Mouse (Mus musculus) CD4-positive helper T cell, adult 2 months (primary cell): Measurements from ENCODE around the gene Hdc.
A peak's percentile ranks its signal among the peaks of the same experiment; 100 is the strongest.
"Not testable (repeated sequence)": the region's sequence is repeated elsewhere in the genome, so short reads cannot be mapped to it uniquely, and the experiment has no call there.

Experiments used
- DNase-seq: peaks from one replicate; pipeline ENCODE4 v3.0.0-alpha.2; 2012; ENCODE audit warnings: low read depth, missing footprints, low spot score

Hdc gene

DNA sequence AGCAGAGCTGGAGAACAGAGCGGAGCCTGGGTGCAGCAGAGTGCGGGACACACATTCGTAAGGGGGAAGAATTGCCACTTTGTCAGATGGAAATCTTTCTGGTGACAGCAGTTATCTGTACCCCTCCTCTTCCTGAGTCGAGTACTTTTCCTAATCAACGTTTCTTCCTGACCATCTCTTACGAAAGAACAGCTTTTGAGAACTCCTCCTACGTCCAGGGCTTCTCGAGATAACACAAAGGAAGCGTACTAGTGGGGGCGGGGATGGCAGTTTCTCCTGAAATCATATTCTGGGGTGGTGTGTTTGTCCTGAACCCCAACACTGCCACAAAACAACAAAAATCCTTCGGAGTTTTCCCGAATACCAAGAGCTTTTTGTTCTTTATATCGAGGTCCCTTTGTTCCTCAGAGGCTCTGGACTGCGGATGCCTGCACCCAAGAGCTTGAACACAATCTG, at the start of gene Hdc:
Gene Hdc (minus strand): TSS at position 51 of the 456 bp plus-strand sequence.
- no peak for DNase-seq

DNA sequence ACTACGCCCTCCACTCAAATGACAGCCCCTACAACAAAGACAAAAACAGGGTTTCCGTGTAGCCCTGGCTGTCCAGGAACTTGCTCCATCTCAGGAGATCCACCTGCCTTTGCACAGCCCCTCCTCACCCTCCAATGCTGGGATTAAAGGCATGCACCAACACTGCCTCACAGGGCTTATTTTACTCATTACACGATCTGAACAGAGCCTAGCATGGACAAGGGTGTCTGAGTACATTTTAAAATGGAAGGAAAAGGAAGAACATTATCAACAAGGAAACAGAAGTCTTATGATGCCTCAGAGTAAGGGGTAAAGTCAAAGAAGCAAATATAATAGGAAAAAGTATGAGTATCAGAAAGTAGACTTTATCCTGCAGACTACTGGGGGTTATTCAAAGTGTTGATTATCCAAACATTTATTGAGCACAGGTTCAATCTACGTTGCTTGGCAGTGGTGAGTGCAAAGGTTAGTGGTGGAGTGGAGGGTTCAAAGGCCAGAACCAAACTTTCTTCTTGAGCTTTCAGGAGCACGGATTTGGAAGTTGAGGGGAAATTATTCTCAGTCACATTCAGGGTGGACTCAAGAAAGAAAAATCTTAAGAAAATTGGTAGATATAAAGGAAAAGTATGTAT, 49.6 kb upstream of the Hdc start:
- DNase-seq = no peak

DNA sequence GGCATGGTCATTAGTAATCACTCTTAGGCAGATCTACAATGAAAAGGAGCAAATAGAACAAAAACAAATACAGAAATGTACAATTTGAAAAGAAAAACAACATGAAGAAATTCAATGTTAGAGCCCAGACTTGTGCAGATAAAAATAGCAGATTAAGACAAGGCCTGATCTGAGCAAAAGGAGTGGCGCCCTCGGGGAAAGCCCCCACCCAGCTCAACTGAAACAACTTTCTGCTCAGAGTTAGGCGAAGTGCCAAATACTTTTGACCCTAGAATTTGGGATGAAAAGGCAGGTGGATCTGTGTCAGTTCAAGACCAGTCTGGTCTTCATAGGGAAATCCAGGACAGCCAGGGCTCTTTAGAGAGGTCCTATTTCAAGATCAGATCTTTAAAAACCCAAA, 46.9 kb upstream of the Hdc start:
- peak; percentile 32 for DNase-seq

DNA sequence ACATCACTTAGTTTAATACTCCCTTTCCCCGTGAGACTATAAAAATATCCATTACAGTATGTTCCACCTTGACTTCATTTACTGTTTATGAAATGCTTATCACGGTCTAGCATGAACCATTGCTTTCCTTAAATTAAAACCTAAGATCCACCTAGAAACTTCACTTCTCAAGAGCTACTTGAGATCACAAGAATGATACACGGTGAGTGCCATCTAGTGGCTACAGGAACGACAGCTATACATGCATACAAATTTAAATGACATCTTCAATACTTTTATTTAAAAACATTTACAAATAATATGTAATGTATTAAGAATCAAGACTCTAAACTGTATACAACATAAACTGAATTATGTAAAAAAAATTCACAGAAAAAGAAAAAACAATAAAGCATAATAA, 44.4 kb upstream of the Hdc start:
- peak; percentile 75 for DNase-seq

DNA sequence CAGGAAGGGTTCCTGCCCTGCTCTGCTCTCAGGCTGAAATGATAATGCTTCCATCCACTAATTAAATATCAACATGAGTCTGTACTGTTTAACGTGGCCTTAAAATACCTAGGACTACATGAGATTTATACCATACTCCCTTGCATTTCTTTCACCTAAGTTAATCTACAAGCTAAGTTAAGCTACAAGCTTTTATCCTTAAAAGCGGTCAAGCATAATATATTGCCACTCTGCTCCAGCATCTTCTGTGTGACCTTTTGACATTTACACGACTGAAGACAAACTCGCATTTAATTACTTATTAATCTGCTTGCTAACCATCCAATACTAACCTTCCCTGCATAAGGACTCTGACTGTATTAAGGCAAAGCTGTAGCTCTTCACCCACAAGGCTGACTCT, 33.8 kb upstream of the Hdc start:
- no peak for DNase-seq

DNA sequence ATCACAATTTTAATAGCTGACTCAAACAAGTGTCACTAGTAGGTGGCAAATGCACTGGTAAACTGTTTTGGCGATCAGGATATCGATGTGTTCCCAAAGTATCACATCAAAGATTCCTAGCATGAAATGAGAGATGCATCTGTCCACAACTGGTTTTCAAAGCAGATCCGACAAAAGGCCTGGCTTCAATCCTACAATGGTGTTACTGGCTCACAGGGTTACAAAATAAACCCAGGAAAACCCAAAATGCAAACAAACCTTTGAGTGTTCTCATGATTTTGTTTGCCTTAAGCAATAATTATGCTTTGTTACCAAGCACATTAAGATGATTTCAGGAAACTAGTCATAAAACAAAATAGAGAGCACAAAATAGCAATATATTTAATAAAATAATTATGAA, 28.7 kb upstream of the Hdc start:
- DNase-seq = no peak

DNA sequence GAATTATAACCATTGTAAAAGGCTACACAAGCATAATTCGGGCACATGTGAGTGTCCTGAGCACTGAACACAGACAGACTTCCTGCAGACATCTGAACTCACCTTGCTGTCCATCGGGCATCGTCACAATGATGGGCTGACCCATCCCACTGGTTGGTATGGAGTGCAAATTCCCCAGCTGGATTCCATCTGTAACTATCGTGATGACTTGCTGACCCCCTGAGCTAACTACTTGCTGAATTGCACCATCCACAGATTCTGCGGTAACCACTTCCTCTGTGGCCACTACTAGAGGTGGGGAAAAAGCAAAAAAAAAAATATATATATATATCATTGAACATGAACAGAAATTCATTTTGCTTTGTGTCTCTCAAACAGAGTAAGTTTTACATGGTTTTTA, 27.4 kb upstream of the Hdc start:
- no peak for DNase-seq

DNA sequence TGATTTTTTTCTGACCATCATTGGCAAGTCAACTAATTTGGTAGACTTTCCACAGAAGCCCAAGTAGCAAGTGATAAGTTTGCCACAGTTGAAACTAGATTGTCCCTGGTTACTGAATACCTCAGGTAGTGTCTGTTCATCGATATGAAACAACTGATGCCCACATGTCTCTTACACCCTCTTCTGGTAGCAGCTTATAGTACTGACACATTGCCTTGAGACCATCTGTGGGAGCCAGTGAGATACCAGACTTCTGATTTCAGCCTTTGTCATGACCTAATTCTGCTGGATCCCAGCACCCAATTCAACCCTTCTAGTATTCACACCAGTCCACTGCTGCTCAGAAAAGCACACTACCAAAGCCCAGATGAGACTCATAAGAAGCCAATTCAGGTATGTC, 25.7 kb upstream of the Hdc start:
- no peak for DNase-seq

DNA sequence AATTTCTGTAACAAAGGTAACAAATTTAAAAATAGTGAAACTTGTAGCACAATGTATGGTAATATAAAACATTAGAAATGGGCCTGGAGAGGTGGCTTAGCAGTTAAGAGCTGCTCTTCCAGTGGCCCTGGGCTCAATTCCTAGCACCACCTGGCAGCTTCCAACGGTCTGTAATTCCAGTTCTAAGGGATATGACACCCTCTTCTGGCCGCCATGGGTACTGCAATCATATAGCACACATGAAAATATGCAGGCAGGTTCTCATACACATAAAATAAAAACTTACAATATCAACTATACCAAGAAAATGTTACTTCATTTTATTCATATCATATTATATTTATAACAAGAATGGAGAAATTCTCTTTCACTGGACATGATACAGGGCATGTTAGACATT, 21.2 kb upstream of the Hdc start:
- no peak for DNase-seq

DNA sequence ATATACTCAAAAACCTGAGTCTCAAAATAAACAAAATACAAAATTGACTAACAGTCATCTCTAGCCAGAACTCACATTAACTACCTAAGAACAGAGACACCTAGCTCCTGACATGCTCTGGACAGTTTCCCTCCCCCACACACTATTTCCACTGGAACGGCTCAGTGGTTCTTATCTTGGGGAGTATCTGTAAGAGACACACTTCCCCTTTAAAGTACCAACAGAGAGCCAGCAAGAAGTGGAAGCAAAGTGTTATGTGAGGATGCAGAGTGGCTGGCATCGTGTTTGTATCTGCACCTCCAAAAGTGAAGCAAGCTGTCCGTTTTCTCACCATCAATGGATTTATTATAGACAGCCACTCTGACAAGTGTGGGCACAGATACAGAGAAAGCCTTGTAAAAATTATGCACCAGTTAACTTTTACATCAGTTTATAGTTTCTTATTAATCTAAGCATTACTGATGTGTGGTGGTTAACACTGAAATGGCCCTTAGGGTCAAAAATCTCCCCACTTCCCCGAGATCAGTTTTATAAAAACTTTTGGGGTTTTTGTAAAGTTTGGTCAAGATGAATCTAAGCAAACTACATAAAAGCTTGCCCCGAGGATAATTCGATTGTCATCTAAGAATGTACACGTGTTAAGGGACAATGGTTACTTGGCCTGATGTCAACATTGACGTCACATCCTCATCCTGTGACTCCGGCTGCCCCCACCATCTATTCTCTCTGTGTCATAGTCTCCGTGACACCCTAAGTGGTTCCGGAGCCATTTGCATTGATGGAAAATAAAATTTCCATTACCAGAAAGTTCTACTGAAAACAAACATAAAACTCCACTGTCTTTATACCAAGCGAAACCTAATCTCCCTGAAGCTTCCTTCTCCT, 17.1 kb upstream of the Hdc start:
- DNase-seq = peak; percentile 91

DNA sequence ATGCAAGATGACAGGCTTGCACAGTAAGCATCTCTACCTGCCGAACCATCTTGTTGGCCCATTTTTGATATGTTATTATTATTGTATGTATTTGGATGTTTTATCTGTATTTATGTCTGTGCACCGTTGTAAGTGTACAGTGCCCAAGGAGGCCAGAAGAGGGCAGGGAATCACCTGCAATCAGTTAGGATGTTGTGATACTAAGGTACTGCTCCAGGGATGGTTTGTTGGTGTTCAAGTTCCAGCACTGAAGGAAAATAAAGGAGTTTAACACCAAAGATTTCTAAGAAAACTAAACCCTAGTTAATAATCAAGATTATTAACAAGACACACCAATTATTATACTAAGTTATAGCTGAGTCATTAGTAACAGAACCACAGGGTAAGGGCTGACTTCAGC, 14.1 kb upstream of the Hdc start:
- DNase-seq = no peak

DNA sequence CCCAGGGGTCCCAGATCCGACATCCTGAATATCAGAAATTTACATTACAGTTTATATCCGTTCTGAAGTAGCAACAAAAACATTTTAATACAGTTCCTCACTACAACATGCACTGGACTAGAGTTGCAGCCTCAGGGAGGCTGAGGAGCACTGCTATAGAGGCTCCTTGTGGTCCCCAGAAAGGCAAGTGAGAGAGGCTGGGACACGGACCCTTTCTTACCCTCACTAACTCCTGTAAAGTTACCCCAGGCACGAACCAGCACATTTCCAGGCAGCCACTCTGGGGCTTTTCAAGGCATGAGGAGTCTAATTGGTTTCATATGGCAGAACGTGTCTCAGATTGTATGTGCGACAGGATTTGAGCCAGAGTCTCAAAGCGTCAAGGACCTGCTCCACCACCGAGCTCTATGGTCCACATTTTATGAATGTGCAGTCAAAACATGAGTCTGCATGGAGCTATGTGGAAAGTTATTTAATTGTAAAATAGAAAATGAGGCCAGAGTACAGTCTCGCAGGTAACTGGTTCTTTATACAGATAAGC, 9.4 kb upstream of the Hdc start:
- DNase-seq = no peak

DNA sequence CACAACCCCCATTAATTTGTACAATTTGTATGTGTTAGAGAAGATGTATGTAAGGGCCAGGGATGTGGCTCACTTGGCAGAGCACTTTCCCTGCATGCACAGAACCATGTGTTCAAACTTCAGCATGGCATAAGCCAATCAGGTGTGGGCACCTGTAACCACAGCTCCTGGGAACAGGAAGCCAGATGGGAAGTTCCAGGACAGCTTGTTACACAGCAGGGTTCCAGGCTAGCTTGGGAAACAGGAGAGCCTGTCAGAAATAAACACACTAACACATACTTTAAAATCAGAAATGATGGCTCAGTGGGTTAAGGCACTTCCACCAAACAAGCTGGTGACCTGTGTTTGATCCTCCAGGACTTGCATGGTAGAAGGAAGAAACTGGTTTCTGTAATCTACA, 4.0 kb upstream of the Hdc start:
- DNase-seq = no peak

DNA sequence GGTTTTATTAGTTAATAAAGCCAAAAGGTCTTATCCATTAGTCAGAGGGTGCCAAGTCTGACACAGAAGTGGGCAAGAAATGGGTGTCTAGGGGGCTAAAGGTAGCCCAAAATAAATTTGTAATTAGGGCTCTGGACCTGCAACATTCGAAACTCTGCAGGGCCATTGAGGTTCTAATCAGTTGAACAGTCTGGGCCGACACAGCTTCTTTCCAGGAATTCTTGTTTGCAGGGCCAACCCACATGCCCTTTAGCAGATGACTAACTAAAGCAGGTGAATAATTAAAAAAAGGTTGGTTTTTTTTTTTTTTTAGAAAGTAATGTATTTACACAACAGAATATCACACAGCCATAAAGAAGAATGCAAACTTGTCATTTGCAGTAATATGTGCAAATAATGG, 3.4 kb upstream of the Hdc start:
- DNase-seq = no peak

DNA sequence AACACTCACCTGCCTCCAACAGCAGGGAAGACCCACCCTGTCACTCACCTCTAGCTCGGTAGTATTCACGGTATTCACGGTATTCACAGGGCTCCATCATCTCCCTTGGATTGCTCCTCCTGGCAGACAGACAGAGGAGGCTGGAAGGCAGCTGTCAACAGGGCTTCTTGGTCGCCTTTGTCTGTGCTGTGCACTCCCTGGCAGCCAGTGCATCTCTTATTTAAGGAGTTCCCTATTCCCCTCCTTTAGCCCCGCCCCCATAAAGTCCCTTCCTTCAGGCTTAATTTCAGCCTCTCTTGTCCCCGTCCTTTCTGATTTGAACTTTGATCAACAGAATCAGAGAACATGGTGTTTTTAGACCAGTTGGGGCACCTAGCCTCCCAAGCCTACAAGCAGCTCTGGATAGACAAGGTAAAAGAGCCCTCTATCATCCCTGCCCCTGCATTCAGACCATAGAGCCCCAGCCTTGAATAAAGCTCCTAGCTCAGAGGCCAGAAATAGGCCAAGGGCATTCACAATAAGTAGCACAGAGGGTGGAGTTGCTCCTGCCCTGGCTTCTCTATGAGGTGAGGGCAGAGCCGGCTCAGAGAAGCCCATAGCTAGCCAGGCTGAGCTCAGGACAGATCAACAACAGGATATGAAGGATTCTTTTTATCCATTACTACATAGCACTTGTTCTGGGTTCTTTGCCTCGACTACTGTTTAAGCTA, 474 bp downstream of the Hdc start:
- DNase-seq = no peak

DNA sequence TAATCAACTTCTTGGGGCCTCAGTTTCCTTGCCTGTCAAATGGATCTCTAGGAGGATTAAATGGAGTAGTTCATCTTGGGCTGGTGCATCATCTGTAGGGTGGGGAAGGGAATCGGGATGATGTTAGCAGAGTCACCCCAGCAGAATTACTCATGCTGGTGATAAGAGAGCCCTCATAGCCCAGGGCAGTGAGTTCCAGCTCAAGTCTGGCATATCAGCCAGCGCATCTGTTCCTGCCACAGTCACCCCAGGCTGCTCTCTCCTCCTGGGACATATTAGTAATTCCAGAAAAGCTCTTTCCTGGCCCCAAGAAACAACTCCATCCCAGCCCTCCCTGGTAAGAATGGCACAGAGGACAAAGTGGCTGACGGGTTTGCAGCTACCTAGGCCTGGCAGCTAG, 3.7 kb downstream of the Hdc start:
- no peak for DNase-seq

DNA sequence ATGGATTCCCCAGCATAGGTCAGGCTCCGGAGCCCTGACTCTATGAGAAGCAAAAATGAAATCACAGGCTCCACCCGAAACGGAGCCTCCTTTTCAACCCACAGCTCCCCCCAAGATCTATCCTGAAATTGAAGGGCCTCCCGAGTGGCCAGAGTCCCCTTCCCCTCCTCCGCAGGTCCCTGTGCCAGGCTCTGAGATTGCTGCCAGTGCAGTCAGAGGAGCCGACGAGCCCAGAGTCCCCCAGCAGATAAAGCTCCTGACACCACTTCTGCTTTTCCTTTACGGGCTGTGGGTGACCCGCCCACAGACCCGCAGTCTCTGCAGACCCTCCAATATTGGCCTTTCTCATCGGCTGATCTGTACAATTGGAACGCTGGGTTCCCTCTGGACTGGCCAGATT, 9.5 kb downstream of the Hdc start:
- not testable (repeated sequence) for DNase-seq

DNA sequence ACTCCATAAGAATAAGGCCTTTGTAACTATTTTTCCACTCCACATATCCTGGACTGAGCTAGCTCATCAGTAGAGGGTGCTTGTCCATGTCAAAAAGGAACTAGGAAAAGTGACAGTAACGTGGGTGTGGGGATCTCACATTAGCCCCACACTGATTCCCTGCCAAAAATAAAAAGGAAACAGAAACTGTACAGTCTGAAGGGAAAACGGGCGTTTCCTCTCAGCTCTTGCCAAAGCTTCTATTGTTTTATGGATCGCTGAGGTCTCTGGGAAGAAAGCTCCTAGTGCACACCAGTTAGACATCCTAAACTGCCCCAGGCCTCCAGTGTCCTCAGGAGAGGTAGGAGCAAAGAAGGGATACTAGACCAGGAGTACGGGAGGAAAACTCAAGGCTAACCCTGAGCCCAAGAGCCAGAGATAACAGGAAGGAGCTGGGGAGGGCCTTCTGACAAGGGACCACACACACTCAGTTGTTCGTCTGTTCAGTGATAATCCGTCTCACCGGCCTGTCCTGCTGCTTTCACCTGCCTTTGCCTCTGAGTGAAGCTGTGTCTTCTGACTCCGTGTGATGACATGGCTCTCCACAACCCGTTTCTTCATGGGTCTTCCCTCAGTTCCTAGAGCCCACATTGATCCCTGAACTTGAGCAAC, 11.4 kb downstream of the Hdc start:
- no peak for DNase-seq

DNA sequence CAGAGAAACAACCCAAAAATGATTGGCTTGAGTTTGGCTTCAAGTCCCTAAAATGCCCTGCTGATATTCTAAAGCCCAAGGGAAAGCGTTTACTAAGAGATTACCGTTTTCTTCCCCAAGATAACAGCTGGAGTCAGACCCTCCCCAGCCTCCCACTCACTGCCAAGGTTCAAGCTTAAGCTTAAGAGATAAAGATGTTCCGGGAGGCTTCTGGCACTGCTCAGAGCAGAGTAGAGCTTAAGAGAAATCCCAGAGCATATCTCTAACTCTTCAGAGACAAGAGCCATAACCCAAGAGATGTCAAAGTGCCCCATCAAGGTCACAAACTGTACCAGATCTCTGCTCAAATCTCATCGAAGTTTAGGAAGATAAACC, 12.4 kb downstream of the Hdc start:
- DNase-seq = no peak

DNA sequence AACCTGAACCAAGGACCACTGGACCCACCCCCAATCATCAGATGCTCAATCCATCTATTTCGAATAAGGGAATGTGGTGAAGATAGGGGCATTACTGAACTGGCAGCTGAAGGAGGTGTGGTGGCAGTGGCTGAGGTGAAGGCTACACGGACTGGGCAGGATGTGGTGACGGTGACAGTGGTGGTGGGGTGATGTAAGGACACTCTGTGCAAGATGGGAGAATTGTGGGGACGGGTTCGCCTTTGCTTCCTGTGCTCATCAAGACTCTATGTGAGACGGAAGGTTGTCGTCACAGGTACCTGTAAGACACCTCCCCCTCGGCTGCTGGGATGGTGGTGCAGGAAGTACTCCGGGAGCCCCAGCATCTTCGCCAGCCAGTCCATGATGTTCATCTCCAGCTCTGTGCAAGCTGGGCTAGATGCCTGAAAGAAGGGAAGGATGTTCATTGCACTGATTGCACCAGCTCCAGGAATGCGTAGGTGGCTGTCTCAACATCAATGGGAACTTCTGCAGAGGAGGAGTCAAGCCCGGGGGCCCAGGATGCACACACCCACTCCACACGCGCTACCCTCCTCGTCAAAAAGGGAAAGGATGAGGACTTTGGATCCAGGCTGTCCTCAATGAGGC, 12.9 kb downstream of the Hdc start:
- DNase-seq = peak; percentile 93

DNA sequence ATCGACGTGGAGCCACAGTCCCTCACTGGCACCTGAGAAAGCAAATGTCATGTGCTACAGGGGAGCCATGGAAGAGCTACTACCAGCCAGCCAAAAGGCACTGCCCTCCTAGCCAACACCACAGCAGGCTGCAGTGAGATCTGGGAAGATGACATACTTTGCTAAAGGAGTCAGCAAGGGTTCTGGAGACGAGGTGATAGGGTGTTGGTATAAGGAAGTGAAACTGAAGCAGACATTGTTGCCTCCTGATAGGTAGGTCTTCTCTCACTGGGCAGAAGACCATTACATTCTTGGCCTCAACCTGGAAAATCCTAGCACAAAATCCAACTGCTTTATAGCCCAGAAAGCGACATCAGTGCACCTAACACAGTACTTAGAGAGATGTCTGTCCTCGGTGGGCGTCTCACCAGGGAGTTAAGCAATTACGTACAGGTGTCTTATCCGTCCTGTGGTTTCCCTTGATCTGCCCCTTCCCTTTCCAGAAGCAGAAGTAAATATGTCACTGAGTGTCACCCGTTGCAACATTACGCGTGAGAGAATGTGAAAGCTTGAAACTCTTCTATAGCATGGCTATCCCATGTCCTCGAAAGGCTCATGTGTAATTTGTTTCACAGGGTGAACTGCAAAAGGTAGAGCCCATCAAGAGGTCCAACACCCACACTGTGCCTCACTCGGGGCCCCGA, 17.0 kb downstream of the Hdc start:
- DNase-seq = no peak
